Mouse (Mus musculus) CH12.LX (cell line): ENCODE measurements around the gene Npas1.

Experiments used
- EP300 ChIP-seq: IDR thresholded peaks from 2 replicates; pipeline ENCODE4 v1.6.1; 2011; ENCODE audit warnings: low read length, improper control_type of control experiment
- ETS1 ChIP-seq: conservative IDR thresholded peaks from 2 replicates; pipeline ENCODE4 v1.6.1; 2012; ENCODE audit warnings: low read depth, mild to moderate bottlenecking, inconsistent platforms, low read length, improper control_type of control experiment, moderate library complexity
- MYC ChIP-seq: IDR thresholded peaks from 2 replicates; pipeline ENCODE4 v1.6.1; 2011; ENCODE audit warnings: low read depth, mild to moderate bottlenecking, improper control_type of control experiment, low read length
- POLR2A ChIP-seq: IDR thresholded peaks from 2 replicates; pipeline ENCODE4 v1.6.1; 2011; ENCODE audit warnings: low read depth, mild to moderate bottlenecking, improper control_type of control experiment, low read length
- UBTF ChIP-seq: IDR thresholded peaks from 2 replicates; pipeline ENCODE4 v1.6.1; 2012; ENCODE audit warnings: low read depth, mild to moderate bottlenecking, inconsistent platforms, low read length, improper control_type of control experiment, moderate library complexity
- USF1 ChIP-seq: IDR thresholded peaks from 2 replicates; pipeline ENCODE4 v1.6.1; 2014; ENCODE audit warnings: low read depth, mild to moderate bottlenecking, inconsistent platforms, low read length, improper control_type of control experiment

DNA sequence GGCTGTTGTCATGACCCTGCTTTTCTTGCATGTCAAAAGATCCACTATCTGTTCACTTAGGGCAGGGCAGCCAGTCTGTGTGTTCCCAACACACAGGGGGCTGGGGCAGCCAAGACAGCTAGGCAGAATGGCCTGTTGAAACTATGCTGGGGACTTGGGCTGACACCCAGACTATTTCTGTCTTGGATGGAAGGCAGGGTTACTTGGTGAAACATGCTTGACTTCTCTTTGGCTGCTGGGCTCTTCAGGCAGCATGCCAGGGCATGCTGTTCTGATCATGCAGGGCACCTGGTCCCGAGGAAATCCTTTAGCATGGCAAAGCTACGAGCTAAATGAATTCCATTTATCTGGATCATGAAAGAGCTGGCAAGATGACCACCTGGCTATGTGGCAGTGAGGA lies 46.8 kb upstream of the Npas1 start:
- TF ChIP-seq POLR2A (no peak), USF1 (no peak), MYC (no peak), ETS1 (no peak), EP300 (no peak), UBTF (no peak)
